Mouse (Mus musculus) limb, embryonic 12.5 days (tissue): Measurements from ENCODE around the gene Aars2. TPM values are rescaled to one million over a fixed set of nuclear protein-coding genes. Genes with fewer than 3 reads are reported as not detected.

Source experiments
- ATAC-seq: fragments of 200-750 bp; cut with Nextera tagmentation; 2 replicates; pipeline ENCODE4 v1.8.0; 2017; ENCODE audit warnings: low read depth, moderate TSS enrichment; ENCODE audit not compliant: insufficient number of reproducible peaks, insufficient read depth, low FRiP score, low TSS enrichment
- H3K27ac ChIP-seq: fragments of 300-500 bp; sonication (generic); 2 replicates; pipeline ENCODE4 v1.5.1; 2016; ENCODE audit warnings: mild to moderate bottlenecking, moderate library complexity
- H3K27me3 ChIP-seq: fragments of 300-500 bp; sonication (generic); 2 replicates; pipeline ENCODE4 v1.6.1; 2016; ENCODE audit warnings: mild to moderate bottlenecking, moderate library complexity
- H3K36me3 ChIP-seq: fragments of 300-500 bp; sonication (generic); 2 replicates; pipeline ENCODE4 v1.6.1; 2016; ENCODE audit warnings: mild to moderate bottlenecking, moderate library complexity
- H3K4me1 ChIP-seq: fragments of 300-500 bp; sonication (generic); replicated peaks from 2 replicates; pipeline ENCODE4 v1.6.1; 2016
- H3K4me2 ChIP-seq: fragments of 300-500 bp; sonication (generic); 2 replicates; pipeline ENCODE4 v1.6.1; 2016; ENCODE audit warnings: mild to moderate bottlenecking, moderate library complexity
- H3K4me3 ChIP-seq: fragments of 300-500 bp; sonication (generic); replicated peaks from 2 replicates; pipeline ENCODE4 v1.5.1; 2016; ENCODE audit warnings: mild to moderate bottlenecking
- H3K9ac ChIP-seq: fragments of 300-500 bp; sonication (generic); replicated peaks from 2 replicates; pipeline ENCODE4 v1.6.1; 2016; ENCODE audit warnings: mild to moderate bottlenecking, moderate library complexity
- H3K9me3 ChIP-seq: fragments of 300-500 bp; sonication (generic); 2 replicates; pipeline ENCODE4 v1.6.1; 2016; ENCODE audit warnings: mild to moderate bottlenecking, moderate library complexity
- WGBS: fragments of 180-500 bp; shearing (Covaris S2); methylation state at CpG from one replicate; pipeline ENCODE4 v1.1.7; 2016; 5-methylcytosine and 5-hydroxymethylcytosine counted together
- polyA plus RNA-seq: library from polyadenylated mRNA; unstranded; fragments of >200 nt; fragmentation: Nextera tagmentation; extraction: Ambion mirVana; gene quantifications from 2 replicates; pipeline ENCODE4 v1.2.1, GENCODE M21; 2016

Gene Aars2
- polyA plus RNA-seq, 1 experiment from 2014 or later: 25.0 TPM

DNA sequence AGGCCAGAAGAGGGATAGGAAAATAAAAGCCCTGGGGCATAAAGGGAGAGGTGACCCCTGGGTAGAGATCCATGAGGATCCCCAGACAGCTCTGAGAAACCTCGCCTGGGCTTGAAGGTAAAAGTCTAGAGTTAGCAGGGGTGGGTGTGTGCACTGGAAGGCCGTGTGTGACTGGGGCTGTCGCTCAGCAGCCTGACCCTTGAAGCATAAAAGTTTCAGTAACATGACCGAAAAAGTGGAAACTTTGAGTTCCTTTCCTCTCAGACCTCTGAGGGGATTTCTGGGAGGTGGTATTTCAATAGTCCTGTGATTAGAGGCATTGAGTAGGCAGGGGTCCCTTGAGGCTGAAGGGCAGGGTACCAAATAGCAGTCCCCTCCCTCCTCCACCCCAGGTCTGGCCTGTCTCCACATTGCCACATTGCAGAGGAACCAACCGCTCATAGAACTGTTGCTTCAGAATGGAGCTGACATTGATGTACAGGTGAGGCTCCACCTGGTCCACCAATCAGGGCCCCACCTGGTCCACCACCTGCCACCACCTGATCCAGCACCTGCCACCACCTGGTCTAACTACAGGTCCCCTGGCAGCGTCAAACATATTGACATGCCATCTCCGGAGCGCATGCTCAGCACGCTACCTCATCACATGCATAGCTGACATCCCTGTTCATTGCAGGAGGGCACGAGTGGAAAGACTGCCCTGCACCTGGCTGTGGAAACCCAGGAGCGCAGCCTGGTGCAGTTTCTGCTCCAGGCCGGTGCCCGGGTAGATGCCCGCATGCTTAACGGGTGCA lies 53.3 kb downstream of the Aars2 start:
- peaks cover 25% of the 10 kb centered on the region for H3K27me3 ChIP-seq
- peaks cover 32% of the 10 kb centered on the region for H3K4me1 ChIP-seq
- no peak overlapping the region for H3K4me3 ChIP-seq
- WGBS: 86% methylated on average over 15 of the region's 15 CpGs
- no peak overlapping the region for H3K9ac ChIP-seq
- H3K4me2 ChIP-seq: no peak overlapping the region
- no peak for ATAC-seq
- H3K9me3 ChIP-seq: no peaks in the 10 kb centered on the region
- H3K27ac ChIP-seq: no peak overlapping the region
- H3K36me3 ChIP-seq: peaks cover 7% of the 10 kb centered on the region; the same call in 1 of the 2 replicates

DNA sequence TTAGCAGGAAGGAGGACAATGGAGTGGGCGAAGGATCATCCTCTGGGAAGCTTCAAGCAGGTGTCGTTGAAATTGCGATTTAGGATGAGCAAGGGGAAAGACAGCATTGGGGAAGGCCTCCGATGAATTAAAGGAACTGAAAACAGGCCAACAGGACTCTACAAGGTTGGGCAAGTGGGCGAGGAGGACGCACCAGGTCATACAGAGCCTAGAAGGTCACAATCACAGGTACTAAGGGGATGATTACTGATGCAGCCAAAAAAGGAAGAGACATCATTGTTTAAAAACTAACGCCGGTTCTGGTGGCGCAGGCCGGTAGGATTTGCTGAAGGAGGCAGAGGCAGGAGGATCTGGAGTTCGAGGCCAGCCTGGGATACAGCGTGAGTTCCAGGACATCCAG lies 56.6 kb downstream of the Aars2 start:
- H3K36me3 ChIP-seq: peaks cover 40% of the 10 kb centered on the region
- no peak overlapping the region for H3K9ac ChIP-seq
- no peaks in the 10 kb centered on the region for H3K9me3 ChIP-seq
- WGBS: 77% methylated on average over 12 of the region's 12 CpGs
- H3K27ac ChIP-seq: no peak overlapping the region
- H3K4me1 ChIP-seq: peaks cover 16% of the 10 kb centered on the region
- H3K4me2 ChIP-seq: peak overlapping the region; percentile 97
- no peak for ATAC-seq
- no peak overlapping the region for H3K4me3 ChIP-seq
- peaks cover under 1% of the 10 kb centered on the region; the same call in 1 of the 2 replicates for H3K27me3 ChIP-seq

DNA sequence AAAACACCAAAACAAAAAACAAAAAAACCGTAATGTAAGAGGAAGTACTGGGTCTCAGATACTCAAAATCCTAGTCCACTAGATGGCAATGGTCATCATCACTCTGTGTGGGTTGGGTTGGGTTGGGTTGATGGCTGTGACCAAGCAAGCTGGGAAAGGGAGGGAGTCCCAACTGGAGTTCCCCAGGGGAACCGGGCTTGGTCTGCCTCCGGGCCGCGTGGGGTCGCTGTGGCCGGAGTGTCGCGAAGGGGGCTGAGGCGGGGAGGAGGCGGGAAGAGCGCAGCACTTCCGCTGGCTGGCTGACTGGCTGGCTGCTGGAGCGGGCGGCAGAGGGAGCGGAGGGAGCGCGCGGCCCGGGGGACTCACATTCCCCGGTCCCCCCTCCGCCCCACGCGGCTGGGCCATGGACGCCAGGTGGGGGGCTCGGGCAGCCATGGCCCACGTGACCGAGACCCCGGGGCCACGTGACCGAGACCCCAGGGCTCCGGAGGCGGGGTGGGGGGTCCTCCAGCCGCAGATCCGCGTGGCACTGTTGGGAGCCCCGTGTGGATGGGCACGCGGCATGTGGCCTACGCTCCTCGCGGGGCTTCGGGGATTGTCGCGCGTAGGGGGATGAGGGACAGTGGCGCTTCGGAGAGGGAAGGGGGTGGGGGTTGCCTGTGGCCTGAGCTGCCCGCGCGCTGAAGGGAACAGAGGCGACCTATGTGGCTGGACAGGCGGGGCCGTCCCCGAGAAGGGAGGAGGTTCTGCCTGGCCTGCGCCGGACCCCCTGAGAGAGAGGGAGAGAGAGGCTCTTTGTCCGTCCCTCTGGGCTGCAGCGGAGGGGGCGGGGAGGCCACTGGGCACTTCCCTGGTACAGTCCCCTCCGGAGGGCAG lies 57.3 kb downstream of the Aars2 start, which contains the start of gene Slc35b2:
Gene Slc35b2 (plus strand): TSS at position 220 of the 876 bp plus-strand sequence.
- peak within 1 kb of the TSS; percentile 97 for H3K4me2 ChIP-seq
- H3K9ac ChIP-seq: peak within 1 kb of the TSS; percentile 87
- peak within 1 kb of the TSS; percentile 88 for H3K27ac ChIP-seq
- H3K36me3 ChIP-seq: peaks cover 47% of the 10 kb centered on the region
- H3K4me3 ChIP-seq: peak within 1 kb of the TSS; percentile 84
- no peaks in the 10 kb centered on the region for H3K27me3 ChIP-seq
- H3K9me3 ChIP-seq: no peaks in the 10 kb centered on the region
- peak; percentile 84 for ATAC-seq
- WGBS: 1% methylated on average over 61 of the region's 61 CpGs
- peaks cover 18% of the 10 kb centered on the region for H3K4me1 ChIP-seq

DNA sequence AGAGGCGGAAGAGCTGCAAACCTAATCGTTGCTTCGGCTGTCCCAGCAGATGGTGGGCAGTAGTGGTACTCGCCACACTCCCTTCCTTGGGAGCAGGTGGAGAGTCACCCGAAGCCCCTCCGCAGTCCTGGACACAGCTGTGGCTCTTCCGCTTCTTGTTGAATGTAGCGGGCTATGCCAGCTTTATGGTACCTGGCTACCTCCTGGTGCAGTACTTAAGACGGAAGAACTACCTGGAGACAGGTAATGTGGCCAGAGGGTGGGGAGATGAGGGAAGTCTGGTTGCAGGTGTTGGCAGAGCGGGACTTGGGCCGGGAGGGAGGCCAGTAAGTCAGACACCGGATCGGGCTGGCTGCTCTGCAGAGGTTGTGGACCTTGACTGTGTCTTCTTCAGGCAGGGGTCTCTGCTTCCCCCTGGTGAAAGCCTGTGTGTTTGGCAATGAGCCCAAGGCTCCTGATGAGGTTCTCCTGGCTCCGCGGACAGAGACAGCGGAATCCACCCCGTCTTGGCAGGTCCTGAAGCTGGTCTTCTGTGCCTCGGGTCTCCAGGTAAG lies 58.0 kb downstream of the Aars2 start:
- Histone ChIP-seq H3K36me3 (peaks cover 54% of the 10 kb centered on the region), H3K4me3 (peak overlapping the region; percentile 84), H3K27me3 (no peaks in the 10 kb centered on the region), H3K9ac (peak overlapping the region; percentile 87), H3K4me2 (peak overlapping the region; percentile 97), H3K4me1 (peaks cover 18% of the 10 kb centered on the region), H3K27ac (peak overlapping the region; percentile 88), H3K9me3 (no peaks in the 10 kb centered on the region)
- WGBS: 12% methylated on average over 18 of the region's 18 CpGs
- no peak for ATAC-seq

DNA sequence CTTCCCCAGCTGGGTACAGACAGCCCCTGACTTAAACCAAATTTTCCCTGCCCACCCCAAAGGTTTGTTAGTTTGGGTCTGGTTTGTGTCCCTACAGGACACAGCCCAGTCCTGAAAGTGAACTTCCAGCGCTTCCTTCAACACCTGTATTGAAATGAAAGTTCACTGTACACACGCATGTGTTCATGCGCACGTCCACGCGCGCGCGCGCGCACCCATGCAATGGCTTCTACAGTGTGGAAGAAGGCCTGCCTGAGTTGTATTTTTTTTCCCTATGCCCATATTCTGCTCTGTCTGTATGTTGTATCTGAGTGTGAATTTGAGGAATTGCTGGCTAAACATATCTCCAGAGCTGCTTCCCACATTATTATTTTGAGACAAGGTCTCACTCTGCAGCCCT lies 58.5 kb downstream of the Aars2 start:
- Histone ChIP-seq H3K4me1 (peaks cover 22% of the 10 kb centered on the region), H3K4me2 (peak overlapping the region; percentile 97), H3K4me3 (peak overlapping the region; percentile 84), H3K9ac (peak overlapping the region; percentile 87), H3K36me3 (peaks cover 57% of the 10 kb centered on the region), H3K27ac (peak overlapping the region; percentile 88), H3K27me3 (no peaks in the 10 kb centered on the region), H3K9me3 (no peaks in the 10 kb centered on the region)
- 95% methylated on average over 11 of the region's 11 CpGs for WGBS
- no peak for ATAC-seq

DNA sequence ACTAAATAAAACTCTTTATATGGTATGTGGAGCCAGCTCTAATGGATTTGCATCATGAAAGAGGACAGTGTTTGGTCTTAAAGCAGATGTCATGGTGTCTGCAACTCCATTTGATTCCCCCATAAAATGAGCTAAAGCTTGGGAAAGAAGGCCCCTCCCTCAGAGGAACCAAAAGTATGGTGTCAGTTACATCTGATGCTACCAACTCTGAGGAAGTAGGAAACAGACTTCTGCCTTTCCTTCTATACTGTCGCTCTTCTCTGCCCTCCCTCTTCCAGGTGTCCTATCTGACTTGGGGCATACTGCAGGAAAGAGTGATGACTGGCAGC lies 59.4 kb downstream of the Aars2 start:
- Histone ChIP-seq H3K9ac (no peak overlapping the region), H3K36me3 (peaks cover 62% of the 10 kb centered on the region), H3K27ac (0 out of 2 replicates have a peak overlapping the region, but pooled peaks have one; percentile 5), H3K27me3 (no peaks in the 10 kb centered on the region), H3K4me3 (no peak overlapping the region), H3K4me2 (no peak overlapping the region), H3K9me3 (no peaks in the 10 kb centered on the region), H3K4me1 (peaks cover 26% of the 10 kb centered on the region)
- ATAC-seq: no peak
- 81% methylated on average over 1 of the region's 1 CpGs for WGBS

DNA sequence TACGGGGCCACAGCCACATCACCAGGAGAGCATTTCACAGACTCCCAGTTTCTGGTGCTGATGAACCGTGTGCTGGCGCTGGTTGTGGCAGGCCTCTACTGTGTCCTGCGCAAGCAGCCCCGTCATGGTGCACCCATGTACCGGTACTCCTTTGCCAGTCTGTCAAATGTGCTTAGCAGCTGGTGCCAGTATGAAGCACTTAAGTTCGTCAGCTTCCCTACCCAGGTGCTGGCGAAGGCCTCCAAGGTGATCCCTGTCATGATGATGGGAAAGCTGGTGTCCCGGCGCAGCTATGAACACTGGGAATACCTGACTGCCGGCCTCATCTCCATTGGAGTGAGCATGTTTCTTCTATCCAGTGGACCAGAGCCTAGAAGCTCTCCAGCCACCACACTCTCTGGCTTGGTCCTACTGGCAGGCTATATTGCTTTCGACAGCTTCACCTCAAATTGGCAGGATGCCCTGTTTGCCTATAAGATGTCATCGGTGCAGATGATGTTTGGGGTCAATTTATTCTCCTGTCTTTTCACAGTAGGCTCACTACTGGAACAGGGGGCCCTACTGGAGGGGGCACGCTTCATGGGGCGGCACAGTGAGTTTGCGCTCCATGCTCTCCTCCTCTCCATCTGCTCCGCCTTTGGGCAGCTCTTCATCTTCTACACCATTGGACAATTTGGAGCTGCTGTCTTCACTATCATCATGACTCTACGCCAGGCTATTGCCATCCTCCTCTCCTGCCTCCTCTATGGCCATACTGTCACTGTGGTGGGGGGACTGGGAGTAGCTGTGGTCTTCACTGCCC lies 59.9 kb downstream of the Aars2 start:
- no peaks in the 10 kb centered on the region for H3K9me3 ChIP-seq
- no peak overlapping the region for H3K9ac ChIP-seq
- H3K36me3 ChIP-seq: peaks cover 67% of the 10 kb centered on the region
- H3K4me3 ChIP-seq: no peak overlapping the region
- no peak overlapping the region for H3K4me2 ChIP-seq
- ATAC-seq: no peak
- 68% methylated on average over 18 of the region's 18 CpGs for WGBS
- peak overlapping the region; percentile 42; the same call in 1 of the 2 replicates for H3K27ac ChIP-seq
- H3K27me3 ChIP-seq: no peaks in the 10 kb centered on the region
- peaks cover 32% of the 10 kb centered on the region for H3K4me1 ChIP-seq

DNA sequence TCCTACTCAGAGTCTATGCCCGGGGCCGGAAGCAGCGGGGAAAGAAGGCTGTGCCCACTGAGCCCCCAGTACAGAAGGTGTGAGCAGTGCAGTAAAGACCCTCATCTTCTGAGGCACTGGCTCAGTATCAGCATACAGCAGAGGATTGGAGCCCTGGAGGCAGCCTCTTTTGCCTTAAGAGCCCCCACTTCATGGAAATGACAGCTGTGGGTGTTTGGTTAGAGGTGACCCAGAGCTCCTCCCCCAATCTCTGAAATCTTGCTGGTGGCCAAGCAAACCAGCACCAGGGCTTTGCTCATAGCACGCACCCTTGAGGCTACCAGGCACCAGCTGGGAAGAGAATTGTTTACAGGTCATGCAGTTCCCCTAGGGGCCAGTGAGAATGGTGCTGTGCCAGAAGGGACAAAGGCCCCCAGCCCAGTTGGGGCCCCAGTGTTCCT lies 60.5 kb downstream of the Aars2 start:
- Histone ChIP-seq H3K9ac (no peak overlapping the region), H3K4me3 (no peak overlapping the region), H3K4me1 (peaks cover 36% of the 10 kb centered on the region), H3K27me3 (no peaks in the 10 kb centered on the region), H3K4me2 (no peak overlapping the region), H3K9me3 (no peaks in the 10 kb centered on the region), H3K27ac (peak overlapping the region; percentile 42; the same call in 1 of the 2 replicates), H3K36me3 (peaks cover 71% of the 10 kb centered on the region)
- WGBS: 29% methylated on average over 4 of the region's 4 CpGs
- ATAC-seq: no peak

DNA sequence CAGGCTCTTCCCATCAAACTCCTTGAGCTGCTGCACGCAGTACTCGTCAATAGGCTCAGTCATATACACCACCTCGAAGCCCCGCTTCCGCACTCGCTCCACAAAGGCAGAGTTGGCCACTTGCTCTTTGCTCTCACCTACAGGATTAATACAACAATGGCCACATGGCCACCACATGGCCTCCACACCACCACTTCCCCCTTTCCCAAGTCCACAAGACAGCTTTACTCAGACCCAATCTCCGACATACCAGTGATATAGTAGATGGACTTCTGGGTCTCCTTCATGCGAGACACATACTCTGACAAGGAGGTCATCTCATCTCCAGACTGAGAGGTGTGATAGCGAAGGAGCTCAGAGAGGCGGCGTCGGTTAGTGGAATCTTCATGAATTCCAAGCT lies 62.3 kb downstream of the Aars2 start:
- Histone ChIP-seq H3K36me3 (peaks cover 71% of the 10 kb centered on the region), H3K4me2 (no peak overlapping the region), H3K9me3 (no peaks in the 10 kb centered on the region), H3K4me3 (no peak overlapping the region), H3K27me3 (no peaks in the 10 kb centered on the region), H3K27ac (no peak overlapping the region), H3K9ac (no peak overlapping the region), H3K4me1 (peaks cover 36% of the 10 kb centered on the region)
- WGBS: 87% methylated on average over 12 of the region's 12 CpGs
- no peak for ATAC-seq

DNA sequence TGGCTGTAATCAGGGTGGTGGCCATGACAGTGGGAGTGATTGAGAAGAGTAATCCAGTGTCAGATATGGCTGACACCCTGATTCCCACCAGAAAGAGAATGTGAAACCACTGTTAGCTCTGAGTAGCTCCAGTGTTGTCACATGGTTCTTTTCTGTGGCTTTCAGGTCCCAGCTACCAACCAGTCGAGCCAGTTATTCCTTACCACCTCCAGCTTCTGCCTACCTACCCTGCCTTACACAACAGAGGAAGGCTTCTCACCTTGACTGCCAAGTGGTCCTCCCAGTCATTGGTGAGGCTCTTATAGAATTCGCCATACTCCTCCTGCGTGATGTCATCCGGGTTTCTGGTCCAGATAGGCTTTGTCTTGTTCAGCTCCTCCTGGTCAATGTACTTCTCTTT lies 63.4 kb downstream of the Aars2 start:
- 0 out of 2 replicates have a peak overlapping the region, but pooled peaks have one; percentile 17 for H3K27ac ChIP-seq
- H3K4me3 ChIP-seq: no peak overlapping the region
- no peak overlapping the region for H3K4me2 ChIP-seq
- H3K27me3 ChIP-seq: no peaks in the 10 kb centered on the region
- H3K9me3 ChIP-seq: no peaks in the 10 kb centered on the region
- no peak overlapping the region for H3K9ac ChIP-seq
- peaks cover 35% of the 10 kb centered on the region for H3K4me1 ChIP-seq
- no peak for ATAC-seq
- H3K36me3 ChIP-seq: peaks cover 70% of the 10 kb centered on the region
- 84% methylated on average over 4 of the region's 4 CpGs for WGBS
